Mouse (Mus musculus) liver, embryonic 11.5 days (tissue): ENCODE data around the gene Eipr1. TPM values are rescaled to one million over a fixed set of nuclear protein-coding genes. Genes with fewer than 3 reads are reported as not detected.

ENCODE experiments used
- ATAC-seq: fragments of 200-750 bp; cut with Nextera tagmentation; replicated peaks from 2 replicates; pipeline ENCODE4 v1.8.0; 2017; ENCODE audit warnings: moderate number of reproducible peaks, mild to moderate bottlenecking, moderate TSS enrichment, moderate library complexity; ENCODE audit not compliant: low FRiP score
- DNase-seq: peaks from one replicate; pipeline ENCODE4 v3.0.0-alpha.2; 2017; ENCODE audit warnings: low spot score
- H3K27ac ChIP-seq: fragments of 300-500 bp; sonication (generic); 2 replicates; pipeline ENCODE4 v1.5.1; 2014; ENCODE audit warnings: mild to moderate bottlenecking, low read depth, low read length, control low read depth
- H3K27me3 ChIP-seq: fragments of 300-500 bp; sonication (generic); replicated peaks from 2 replicates; pipeline ENCODE4 v1.6.1; 2014; ENCODE audit warnings: low read length, mixed read lengths; ENCODE audit not compliant: control insufficient read depth, insufficient read depth
- H3K36me3 ChIP-seq: fragments of 300-500 bp; sonication (generic); 2 replicates; pipeline ENCODE4 v1.6.1; 2014; ENCODE audit warnings: mild to moderate bottlenecking, low read length, moderate library complexity, mixed read lengths; ENCODE audit not compliant: control insufficient read depth, insufficient read depth
- H3K4me1 ChIP-seq: fragments of 300-500 bp; sonication (generic); replicated peaks from 2 replicates; pipeline ENCODE4 v1.6.1; 2014; ENCODE audit warnings: low read length, mixed read lengths; ENCODE audit not compliant: control insufficient read depth, insufficient read depth
- H3K4me2 ChIP-seq: fragments of 300-500 bp; sonication (generic); 2 replicates; pipeline ENCODE4 v1.6.1; 2014; ENCODE audit warnings: mild to moderate bottlenecking, control low read depth, moderate library complexity
- H3K4me3 ChIP-seq: fragments of 300-500 bp; sonication (generic); 2 replicates; pipeline ENCODE4 v1.5.1; 2014; ENCODE audit warnings: low read depth, low read length, control low read depth
- H3K9ac ChIP-seq: fragments of 300-500 bp; sonication (generic); 2 replicates; pipeline ENCODE4 v1.6.1; 2014; ENCODE audit warnings: low read depth, low read length, control low read depth
- H3K9me3 ChIP-seq: fragments of 300-500 bp; sonication (generic); 2 replicates; pipeline ENCODE4 v1.6.1; 2016; ENCODE audit warnings: low read length, inconsistent platforms, mixed read lengths; ENCODE audit not compliant: control insufficient read depth
- WGBS: fragments of 180-500 bp; shearing (Covaris S2); extraction: QIAGEN DNeasy Blood & Tissue Kit; methylation state at CpG from one replicate; pipeline ENCODE4 v1.1.7; 2014; 5-methylcytosine and 5-hydroxymethylcytosine counted together
- polyA plus RNA-seq: library from polyadenylated mRNA; unstranded; fragments of >200 nt; fragmentation: Nextera tagmentation; extraction: Ambion mirVana; gene quantifications from 2 replicates; pipeline ENCODE4 v1.2.1, GENCODE M21; 2014

Eipr1 gene
- 39.8 and 40.0 TPM in 2 replicates for polyA plus RNA-seq

DNA sequence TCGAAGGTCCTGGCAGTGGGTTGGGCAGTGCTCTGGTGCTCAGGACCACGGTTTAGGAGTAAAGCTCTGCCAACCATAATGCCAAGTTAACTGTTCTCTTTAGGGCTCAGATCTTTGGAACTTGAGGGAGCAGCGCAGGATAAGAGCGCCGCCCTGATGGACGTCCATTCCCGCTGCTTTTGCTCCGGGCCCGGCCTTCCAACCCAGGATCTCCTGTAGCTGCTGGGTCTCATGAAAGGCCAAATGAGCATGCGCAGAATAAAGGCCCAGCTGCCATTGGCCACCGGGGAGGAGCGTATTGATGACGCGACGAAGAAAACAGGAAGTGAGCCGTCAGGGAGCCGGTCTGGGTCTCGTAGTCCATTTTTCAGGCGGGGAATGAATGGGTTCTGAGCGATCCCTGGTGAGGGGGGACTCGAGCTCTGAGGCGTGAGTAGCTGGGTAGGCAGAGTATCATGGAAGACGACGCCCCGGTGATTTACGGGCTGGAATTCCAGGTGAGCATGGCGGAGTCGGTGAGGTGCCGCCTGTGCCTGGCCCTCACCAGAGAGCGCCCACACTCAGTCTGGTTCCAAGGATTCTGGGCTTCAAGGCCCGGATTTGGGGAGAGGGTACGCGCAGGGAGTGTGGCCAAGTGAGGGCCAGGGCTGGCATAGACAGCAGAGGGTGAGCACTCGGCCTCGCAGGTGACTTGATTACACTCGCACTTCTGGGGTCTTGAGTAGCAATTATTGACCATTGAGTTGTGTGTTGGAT, at the start of gene Eipr1:
Eipr1 (plus strand) TSS at position 296 of the 756 bp plus-strand sequence.
- Histone ChIP-seq H3K27me3 (no peaks in the 10 kb centered on the region), H3K9me3 (no peaks in the 10 kb centered on the region), H3K4me2 (peak within 1 kb of the TSS; percentile 92), H3K9ac (peak within 1 kb of the TSS; percentile 83), H3K27ac (peak within 1 kb of the TSS; percentile 71), H3K4me3 (peak within 1 kb of the TSS; percentile 87), H3K4me1 (peaks cover 20% of the 10 kb centered on the region), H3K36me3 (peaks cover under 1% of the 10 kb centered on the region; the same call in 1 of the 2 replicates)
- peak; percentile 87 for ATAC-seq
- 4% methylated on average over 36 of the region's 36 CpGs for WGBS
- peak; percentile 83 for DNase-seq

DNA sequence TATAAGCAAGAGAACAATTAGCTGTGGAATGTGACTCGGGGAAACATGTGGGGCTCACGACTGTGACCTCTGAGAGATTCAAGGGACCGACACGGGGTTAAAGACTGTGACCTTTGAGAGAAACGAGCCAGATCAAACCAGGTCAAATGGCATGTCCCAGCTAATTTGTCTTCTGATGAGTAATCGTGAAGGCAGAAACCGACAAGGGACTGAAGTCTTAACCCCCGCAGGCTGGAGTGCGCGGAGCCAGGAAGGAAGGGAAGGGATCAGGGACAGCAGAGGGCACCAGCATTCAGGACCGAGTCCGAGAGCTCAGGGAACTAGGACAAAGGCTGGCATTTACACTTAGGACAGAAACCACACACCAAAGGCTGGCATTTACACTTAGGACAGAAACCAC, 47.2 kb upstream of the Eipr1 start:
- Histone ChIP-seq H3K4me1 (no peaks in the 10 kb centered on the region), H3K27ac (no peak overlapping the region), H3K36me3 (peaks cover 2% of the 10 kb centered on the region; the same call in 1 of the 2 replicates), H3K9me3 (no peaks in the 10 kb centered on the region), H3K27me3 (no peaks in the 10 kb centered on the region), H3K9ac (no peak overlapping the region), H3K4me3 (no peak overlapping the region), H3K4me2 (no peak overlapping the region)
- DNase-seq (no peak), ATAC-seq (no peak)
- 51% methylated on average over 12 of the region's 12 CpGs for WGBS

DNA sequence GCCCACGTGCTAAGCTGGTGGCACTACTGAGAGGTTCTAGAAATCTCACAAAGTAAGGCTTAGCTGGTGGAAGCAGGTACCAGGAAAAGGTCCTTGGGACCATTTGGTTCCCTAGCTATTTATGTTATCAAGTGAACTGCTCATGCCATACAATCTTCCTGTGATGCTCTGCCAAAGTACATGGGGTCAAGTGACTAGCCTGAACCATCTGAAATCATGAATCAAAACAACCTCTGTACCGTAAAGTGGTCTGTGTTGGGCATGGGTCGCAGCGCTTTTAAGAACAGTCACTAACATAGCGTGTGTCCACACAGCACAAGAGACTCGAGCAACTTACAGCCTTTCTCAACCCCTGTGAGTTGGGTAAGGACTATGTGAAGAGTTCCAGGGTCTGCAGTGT, 46.4 kb upstream of the Eipr1 start:
- no peaks in the 10 kb centered on the region for H3K27me3 ChIP-seq
- no peak for DNase-seq
- H3K36me3 ChIP-seq: peaks cover 5% of the 10 kb centered on the region; the same call in 1 of the 2 replicates
- no peak overlapping the region for H3K9ac ChIP-seq
- no peaks in the 10 kb centered on the region for H3K9me3 ChIP-seq
- H3K4me3 ChIP-seq: no peak overlapping the region
- no peak for ATAC-seq
- H3K4me2 ChIP-seq: no peak overlapping the region
- WGBS: 91% methylated on average over 6 of the region's 6 CpGs
- H3K4me1 ChIP-seq: no peaks in the 10 kb centered on the region
- H3K27ac ChIP-seq: no peak overlapping the region

DNA sequence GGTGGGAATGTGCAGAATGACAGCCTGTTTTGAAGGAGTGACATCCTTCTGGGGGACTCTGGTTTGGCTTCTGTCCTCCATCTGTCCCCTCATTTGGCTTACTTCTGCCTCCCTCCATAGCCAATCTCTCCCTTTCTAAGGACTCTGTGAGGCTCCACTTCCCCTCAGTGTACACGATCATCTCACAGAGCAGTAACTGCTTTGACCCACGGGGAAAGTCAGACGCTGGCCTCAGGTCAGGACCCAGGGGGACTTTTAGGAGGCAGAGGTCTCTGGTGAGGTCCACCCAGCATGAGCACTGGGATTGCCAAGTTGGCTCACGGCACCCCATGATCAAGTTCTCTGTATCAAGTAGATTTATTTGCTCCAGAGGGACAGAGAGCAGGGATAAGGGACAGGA, 43.4 kb upstream of the Eipr1 start:
- Histone ChIP-seq H3K27me3 (no peaks in the 10 kb centered on the region), H3K4me1 (no peaks in the 10 kb centered on the region), H3K36me3 (peaks cover 16% of the 10 kb centered on the region; the same call in 1 of the 2 replicates), H3K4me2 (no peak overlapping the region), H3K9me3 (no peaks in the 10 kb centered on the region), H3K4me3 (no peak overlapping the region), H3K27ac (no peak overlapping the region), H3K9ac (no peak overlapping the region)
- 84% methylated on average over 4 of the region's 4 CpGs for WGBS
- no peak for DNase-seq
- ATAC-seq: no peak

DNA sequence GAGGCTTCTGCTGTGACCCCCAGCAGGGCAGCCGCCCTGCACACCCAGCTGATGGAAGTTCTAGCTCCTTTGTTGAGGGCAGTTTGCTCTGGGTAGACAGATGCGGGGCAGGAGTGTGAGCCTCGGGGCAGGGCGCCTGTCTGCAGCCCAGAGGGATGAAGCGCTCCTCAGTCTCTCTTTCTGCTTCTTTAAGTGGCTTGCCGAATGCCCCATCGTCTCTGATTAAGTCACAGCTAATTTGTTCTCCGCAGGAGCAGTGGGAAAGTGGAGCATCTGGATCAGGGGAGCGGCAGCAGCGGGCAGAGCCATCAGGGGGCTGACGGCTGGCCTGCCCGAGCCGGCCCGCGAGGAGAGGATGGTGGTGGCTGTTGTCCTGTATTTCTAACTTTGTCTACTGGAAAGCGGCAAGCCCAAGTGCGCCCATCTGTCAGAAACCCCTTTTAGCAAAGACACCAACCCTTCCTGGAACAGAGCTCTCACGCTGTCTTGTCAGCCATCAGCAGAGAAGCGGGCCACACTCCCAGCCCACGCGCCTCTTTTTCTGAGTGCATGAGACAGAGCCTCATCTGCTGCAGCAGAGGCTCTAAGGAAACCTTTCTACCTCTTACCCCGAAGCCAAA, 40.9 kb upstream of the Eipr1 start:
- peaks cover 14% of the 10 kb centered on the region; the same call in 1 of the 2 replicates for H3K36me3 ChIP-seq
- WGBS: 87% methylated on average over 22 of the region's 22 CpGs
- no peak overlapping the region for H3K4me2 ChIP-seq
- H3K27ac ChIP-seq: no peak overlapping the region
- H3K4me1 ChIP-seq: no peaks in the 10 kb centered on the region
- no peaks in the 10 kb centered on the region for H3K9me3 ChIP-seq
- no peak for ATAC-seq
- H3K27me3 ChIP-seq: no peaks in the 10 kb centered on the region
- DNase-seq: no peak
- no peak overlapping the region for H3K4me3 ChIP-seq
- H3K9ac ChIP-seq: no peak overlapping the region

DNA sequence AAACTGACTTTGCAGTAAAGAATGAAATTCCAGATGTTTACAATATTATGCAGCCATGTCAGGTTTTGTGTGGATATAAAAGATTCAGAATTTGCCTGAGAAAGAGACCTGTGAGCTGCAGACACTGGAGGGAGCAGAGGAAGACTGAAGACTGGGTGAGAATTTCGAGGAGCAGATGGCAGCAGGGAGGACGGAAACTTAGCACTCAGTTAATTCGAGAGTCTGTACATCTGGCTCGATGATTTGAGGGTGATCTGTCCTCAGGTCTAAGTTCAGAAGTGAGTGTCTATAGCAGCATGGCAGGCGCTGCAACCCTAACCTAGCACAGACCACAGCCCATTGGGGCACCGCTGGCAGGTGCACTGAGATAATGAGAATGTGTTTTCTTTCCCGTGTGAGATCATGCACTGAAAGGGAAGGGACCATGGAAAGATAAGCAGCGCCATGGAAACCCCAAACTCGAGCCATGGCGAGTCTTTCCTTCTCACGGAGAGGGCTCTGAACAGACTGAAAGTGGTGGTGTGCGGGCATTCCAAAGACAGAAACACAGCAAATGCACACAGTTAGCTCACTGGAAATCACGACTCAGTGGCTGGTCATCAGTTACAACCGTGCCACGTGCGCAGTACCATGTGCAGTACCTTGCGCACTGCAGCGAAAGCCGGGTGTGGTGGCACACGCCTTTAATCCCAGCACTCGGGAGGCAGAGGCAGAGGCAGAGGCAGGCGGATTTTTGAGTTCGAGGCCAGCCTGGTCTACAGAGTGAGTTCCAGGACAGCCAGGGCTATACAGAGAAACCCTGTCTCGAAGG, 36.6 kb upstream of the Eipr1 start:
- Histone ChIP-seq H3K36me3 (peaks cover 21% of the 10 kb centered on the region; the same call in 1 of the 2 replicates), H3K9ac (no peak overlapping the region), H3K4me1 (no peaks in the 10 kb centered on the region), H3K27ac (no peak overlapping the region), H3K27me3 (no peaks in the 10 kb centered on the region), H3K4me3 (no peak overlapping the region), H3K4me2 (no peak overlapping the region), H3K9me3 (no peaks in the 10 kb centered on the region)
- peak; percentile 67 for ATAC-seq
- WGBS: 76% methylated on average over 24 of the region's 24 CpGs
- DNase-seq: no peak

DNA sequence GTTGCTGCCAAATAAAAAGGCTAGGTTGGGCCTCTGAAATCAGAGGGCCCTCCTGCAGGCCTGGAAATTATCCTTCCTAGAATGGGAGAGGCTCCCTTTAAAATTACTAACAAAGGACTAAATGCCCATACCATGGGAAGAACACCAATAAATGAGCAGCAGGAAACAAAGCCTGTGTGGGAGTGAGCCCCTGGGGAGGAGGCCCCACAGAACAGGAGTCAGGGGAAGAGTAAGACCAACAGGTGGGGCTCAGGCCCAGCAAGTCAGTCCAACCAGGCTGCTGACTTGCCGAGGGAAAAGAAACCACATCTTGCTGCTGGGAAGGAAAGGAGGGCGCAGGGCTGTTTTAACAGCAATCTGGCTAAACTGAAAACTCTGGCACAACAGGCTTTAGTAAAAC, 34.5 kb upstream of the Eipr1 start:
- Histone ChIP-seq H3K27me3 (no peaks in the 10 kb centered on the region), H3K9ac (no peak overlapping the region), H3K27ac (no peak overlapping the region), H3K9me3 (no peaks in the 10 kb centered on the region), H3K4me1 (no peaks in the 10 kb centered on the region), H3K4me2 (no peak overlapping the region), H3K4me3 (no peak overlapping the region), H3K36me3 (peaks cover 28% of the 10 kb centered on the region; the same call in 1 of the 2 replicates)
- WGBS: 95% methylated on average over 2 of the region's 2 CpGs
- no peak for DNase-seq
- no peak for ATAC-seq

DNA sequence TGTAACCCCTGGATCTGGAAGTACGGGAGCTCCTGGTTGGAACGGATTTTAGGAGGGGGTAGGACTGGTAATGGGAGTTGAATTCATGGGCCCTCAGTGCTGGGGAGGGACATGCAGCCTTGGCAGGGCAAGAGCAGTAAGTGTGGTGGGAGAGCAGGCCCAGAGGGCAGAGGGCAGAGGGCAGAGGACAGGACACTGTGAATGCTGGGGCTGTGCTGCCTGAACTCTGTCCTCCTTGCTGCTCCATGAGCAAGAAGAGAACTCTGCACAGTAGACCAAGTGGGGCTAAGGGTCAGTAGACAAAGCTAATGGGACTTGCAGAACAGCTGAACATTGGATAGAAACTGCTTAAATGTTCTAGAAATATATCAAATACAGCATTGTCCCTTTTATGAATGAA, 33.5 kb upstream of the Eipr1 start:
- Histone ChIP-seq H3K27me3 (no peaks in the 10 kb centered on the region), H3K36me3 (peaks cover 28% of the 10 kb centered on the region; the same call in 1 of the 2 replicates), H3K9ac (no peak overlapping the region), H3K27ac (no peak overlapping the region), H3K4me3 (no peak overlapping the region), H3K4me1 (no peaks in the 10 kb centered on the region), H3K9me3 (no peaks in the 10 kb centered on the region), H3K4me2 (no peak overlapping the region)
- DNase-seq: no peak
- no peak for ATAC-seq
- 97% methylated on average over 2 of the region's 2 CpGs for WGBS
